Mouse (Mus musculus): ENCODE measurements at regions not wholly inside any gene's neighbourhood (a gene's known extent, or its start where the extent isn't known, plus 50 kb on each side); places are given as distances from the start of the nearest gene placed in this dataset.

DNA sequence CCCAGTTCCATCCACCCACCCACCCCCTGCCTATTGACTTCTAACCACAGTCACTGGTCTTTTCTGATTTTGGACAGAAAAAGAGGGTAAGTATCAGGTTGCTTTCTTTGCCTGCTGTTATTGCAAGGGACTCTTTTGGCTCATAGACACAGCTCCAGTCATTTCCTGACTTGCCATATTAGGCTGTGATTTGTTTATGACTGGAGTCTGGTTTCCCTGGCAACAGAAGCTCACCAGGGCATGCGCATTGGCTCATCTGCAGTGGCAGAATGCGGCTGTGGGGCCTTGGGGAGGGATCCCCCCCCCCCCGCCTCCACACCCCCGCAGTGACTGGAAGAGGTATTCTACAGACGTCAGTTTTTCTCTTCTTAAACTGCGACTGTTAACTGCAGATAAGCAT is 65.9 kb downstream of the Cdr1 start:
- peak; percentile 29 to 56 for DNase-seq (ENCODE audit: extremely low spot score in 1 of 2, low spot score in 2 of 2)
- intact Hi-C loops (cut with DNase I) = no loop called here

- intact Hi-C loops (cut with DNase I) = no loop called here
- DNase-seq (ENCODE audit: extremely low spot score in 1 of 2, low spot score in 2 of 2) = no peak
Measured at GRCm38 (mm10) chrX:61117368-61117767, 68.0 kb downstream of the Cdr1 start.

GRCm38 (mm10) chrX:61116010-61116447 is 69.3 kb downstream of the Cdr1 start:
- intact Hi-C loops (cut with DNase I) = no loop called here

More at GRCm38 (mm10) chrX:61116010-61116447, 69.3 kb downstream of the Cdr1 start:
- peak; percentile 28 to 34 for DNase-seq (ENCODE audit: extremely low spot score in 1 of 2, low spot score in 2 of 2)
